Mouse (Mus musculus) spleen, adult 2 months (tissue): ENCODE measurements around the gene Unc13d.

Source experiments
- CTCF ChIP-seq: fragments of 200-500 bp; IDR thresholded peaks from 2 replicates; pipeline ENCODE4 v1.5.1; 2011; ENCODE audit warnings: mild to moderate bottlenecking, inconsistent platforms; ENCODE audit not compliant: insufficient read depth, insufficient read length, insufficient replicate concordance; ENCODE audit errors: extremely low read depth
- POLR2A ChIP-seq: fragments of 200-500 bp; IDR thresholded peaks from 2 replicates; pipeline ENCODE4 v1.6.1; 2011; ENCODE audit warnings: low read depth, low read length, inconsistent platforms

DNA sequence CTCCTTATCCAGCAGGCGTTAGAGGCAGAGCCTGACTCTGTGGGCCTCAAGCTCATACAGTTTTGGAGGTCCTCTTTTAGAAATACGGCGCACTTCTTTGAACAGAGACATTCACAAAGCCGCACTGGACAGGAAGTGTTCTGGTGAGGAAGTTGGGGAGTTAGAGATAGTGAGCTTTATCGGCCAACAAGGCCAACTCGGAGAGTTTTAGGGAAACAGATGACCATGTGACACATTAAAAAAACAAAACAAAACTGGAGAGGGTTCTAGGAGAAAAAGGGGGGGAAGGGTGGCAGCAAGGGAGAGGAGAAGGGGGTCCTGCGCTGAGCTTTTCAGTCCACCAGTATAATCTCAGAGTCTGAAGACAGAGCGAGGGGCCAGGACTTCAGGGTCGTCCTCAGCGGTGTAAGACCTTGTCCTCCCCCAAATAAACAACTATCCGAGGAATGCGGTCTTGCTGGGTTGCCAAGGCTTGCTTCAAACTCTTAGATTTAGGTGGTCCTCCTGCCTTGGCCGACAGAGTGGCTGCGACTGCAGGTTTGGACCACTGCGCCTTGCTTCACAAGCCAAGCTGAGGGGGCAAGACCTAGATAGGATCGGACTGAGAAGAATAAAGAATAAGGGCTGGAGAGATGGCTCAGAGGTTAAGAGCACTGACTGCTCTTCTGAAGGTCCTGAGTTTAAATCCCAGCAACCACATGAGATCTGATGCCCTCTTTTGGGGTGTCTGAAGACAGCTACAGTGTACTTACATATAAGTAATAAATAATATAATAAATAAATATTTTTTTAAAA is 16.2 kb upstream of the Unc13d start:
- TF ChIP-seq CTCF (no peak), POLR2A (no peak)
